Mouse (Mus musculus) spleen, adult 18-20 months (tissue): ENCODE results near the gene Rasgrf2.
A peak's percentile ranks its signal among the peaks of the same experiment; 100 is the strongest.

Experiments
- DNase-seq, 2 experiments: peaks; one replicate each; pipeline ENCODE4 v3.0.0; 2022; ENCODE audit warnings: mixed read lengths in 2 of 2

Rasgrf2 gene

DNA sequence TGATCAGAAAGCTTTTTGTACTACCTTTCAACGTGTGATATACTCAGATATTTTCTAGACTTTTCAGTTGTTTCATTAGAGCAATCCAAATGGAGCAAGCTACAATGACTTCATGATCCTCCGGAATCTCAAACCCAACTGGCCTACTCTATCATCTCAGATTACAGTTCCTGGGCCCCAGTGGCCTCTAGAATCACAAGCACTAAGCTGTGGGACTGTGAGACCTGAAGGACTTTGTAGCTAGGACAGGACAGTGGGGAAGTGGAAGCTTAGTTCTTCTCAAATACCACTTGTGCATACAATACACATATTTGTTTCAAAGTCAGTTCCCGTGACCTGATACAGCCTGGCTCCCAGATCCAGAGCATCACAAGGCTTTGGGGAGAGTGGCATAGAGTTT is 253.5 kb downstream of the Rasgrf2 start:
- no peak for DNase-seq

DNA sequence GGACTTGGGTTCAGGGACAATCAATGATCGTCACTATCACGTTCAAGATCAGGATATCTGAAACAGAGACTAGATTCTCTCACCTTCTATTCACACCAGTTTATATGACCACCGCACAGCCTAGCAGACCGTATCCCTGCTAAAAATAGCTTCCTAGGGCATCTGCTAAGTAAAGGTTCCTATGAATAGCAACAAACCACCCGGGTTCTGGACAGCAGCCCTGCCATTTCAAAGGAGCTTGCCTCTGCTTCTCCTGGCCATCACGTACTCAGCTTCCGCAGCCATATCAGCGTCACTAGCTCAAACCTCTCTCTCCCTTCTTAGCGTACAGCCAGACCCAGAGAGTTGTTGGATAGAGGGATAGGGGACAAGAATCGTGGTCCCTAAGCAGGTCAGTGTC is 254.1 kb downstream of the Rasgrf2 start:
- no peak for DNase-seq

DNA sequence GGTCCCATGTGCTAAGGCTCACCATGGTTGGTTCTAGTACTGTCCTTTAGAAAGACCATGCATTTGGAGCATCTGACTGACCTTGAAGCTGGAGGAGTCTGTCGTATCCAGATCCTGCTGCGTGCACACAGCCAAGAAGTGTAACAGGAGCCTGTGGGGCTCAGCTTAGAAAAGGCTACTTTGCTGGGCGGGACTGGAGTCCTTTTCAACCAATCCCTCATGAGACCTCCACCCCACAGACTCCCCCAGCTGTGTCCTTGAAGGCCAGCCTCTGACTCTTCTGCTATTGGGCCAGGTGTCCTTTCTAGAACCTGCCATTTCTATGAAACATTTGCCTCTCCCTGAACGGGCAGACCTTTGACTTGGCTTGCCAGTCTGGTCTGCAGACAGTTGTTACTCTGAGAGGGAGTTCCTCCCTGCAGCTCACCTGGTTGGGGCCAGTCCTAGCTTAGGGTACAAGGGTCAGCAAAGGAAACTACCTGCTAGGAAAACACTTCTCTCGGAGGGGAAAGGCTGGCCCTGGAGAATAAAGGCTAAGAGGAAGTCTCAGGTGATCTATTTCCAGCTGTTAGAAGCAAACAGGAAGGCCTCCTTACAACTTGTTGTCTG is 254.6 kb downstream of the Rasgrf2 start, which contains the start of gene Ckmt2:
Ckmt2 (minus strand) TSS at position 145 of the 609 bp plus-strand sequence.
- DNase-seq, result no peak

DNA sequence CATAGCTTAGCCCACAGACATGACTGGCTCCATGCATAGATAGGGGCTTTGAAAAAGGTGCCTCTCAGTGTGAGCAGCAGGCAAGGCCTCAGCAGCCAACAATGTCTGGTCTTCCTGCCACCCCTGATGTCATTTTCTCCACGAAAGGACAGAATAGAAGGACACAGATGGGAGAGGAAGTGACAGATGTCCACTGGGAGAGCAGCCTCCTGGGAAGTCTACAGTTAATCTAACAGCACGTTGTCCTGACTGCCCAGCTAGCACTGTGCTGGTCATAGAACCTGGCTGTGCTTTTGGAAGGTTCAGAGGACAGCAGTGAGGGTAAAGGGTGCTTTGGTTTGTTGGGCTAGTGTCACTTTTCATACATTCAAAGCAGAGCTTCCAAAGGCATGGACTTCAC is 255.9 kb downstream of the Rasgrf2 start:
- DNase-seq, result no peak

DNA sequence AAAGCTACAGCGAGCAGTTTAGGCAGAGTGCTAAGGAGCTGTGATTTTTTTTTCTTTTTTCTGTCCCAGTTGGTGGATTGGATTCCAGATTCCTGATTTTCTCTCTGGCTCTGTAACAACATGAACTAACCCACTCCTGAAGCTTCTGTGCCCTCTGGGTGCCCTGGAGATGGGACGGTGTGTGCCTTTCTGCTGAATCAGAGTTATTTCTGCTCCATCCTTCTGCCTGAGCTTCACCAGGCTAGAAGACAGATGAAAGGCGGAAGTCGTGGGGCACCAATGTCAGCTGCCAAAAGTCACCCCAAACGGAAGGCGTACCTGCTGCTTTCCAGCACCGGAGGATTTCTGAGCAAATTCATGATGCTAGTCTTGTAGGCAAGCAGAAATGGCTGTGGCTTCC is 256.9 kb downstream of the Rasgrf2 start:
- no peak for DNase-seq

DNA sequence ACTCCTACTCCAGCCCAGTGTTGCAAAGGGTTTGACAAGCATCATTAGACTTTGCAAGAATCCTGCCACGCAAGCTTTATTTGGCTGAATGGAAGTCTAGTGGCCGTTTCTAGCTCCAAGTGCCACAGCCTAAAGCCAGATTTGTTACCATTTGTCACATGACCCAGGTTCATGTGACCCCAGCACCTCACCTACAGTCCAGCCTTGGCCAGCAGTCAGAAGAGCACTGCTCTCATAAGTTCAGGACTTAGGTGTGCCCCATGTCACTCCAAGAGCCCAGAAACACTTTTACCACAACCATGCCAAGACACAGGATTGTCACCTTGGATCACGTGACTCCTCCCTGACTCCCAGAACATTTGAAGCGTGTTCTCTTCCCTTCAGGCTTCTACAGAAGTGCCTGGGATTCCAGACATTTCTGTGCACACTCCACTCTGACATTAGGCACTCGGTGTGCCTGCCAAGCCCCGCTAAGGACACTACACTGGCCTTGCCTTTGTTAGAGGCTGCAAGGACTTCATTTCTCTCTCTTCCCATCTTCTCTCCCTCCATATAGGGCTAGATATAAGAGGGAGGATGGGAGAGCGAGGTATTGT is 257.6 kb downstream of the Rasgrf2 start:
- DNase-seq, result no peak

DNA sequence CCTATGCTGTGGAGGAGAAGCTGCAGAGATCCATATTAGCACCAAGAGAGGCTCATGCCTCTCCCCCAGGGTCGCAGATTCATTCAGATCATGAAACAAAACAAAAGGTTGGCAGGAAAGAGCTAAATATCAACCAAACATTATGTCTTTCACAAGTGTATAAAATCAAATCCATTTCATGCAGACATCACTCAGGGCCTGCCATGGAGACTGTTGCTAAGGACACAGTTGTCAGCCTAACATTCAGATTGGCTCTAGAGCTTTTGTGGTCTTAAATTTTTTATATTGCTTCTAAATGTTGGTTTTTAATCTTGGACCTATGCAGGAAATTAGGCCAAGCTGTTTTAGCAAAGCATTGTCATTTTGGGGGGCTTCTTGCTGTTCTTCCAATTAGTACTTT is 262.9 kb downstream of the Rasgrf2 start:
- DNase-seq, result no peak

DNA sequence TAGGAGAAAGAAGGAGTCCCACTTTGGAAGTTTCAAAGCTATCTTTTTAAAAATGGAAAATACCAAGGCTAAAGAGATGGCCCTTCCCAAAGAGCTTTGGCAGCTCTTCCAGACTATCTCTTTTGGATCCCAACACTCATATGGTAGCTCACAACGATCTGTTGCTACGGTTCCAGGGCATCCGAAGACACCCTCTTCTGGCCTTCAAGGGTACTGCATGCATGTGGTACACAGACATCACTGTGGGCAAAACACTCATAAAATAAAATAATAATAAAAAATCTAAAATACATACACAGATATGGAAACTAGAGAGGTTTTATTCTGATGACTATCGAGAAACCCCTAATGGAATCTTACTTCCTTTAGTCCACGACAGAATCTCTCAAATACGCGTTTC is 272.6 kb downstream of the Rasgrf2 start:
- DNase-seq, result peak in 1 of 2 experiments; percentile 7

DNA sequence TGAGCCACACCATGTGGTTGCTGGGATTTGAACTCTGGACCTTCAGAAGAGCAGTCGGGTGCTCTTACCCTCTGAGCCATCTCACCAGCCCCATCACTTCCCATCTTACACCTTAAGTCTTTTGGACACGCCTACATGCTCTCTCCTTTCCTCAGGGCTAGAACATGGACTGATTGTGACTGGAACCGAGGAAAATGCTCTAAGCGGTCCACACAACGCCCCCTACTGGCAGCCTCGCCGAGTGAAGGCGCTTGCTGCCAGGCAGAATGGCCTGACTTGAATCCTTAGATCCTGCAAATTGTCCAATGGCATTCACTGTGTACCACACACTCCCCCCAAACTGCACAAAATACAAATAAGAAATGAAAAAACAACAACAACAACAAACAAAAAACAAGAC is 274.0 kb downstream of the Rasgrf2 start:
- no peak for DNase-seq

DNA sequence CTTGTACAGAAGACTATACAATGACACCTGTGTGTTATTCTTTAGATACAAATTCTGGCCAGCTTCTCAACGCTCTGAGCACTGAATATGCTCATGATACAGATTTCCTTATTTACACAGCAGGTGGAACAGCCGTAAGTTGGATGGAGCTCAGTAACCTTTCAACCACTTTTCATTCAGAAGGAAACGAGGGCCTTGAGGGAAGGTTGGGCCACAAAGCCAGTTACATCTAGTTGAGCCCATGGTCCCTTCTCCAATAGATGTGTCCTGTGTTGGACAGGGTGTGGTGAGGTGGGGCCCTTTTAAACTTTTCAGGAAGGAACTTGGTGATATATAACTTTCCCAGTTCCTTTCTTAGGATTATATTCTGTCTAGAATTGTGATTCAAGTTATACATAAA is 277.0 kb downstream of the Rasgrf2 start:
- no peak for DNase-seq
